Mouse (Mus musculus) liver, embryonic 12.5 days (tissue): ENCODE measurements around the gene Mpp2. TPM values are rescaled to one million over a fixed set of nuclear protein-coding genes. Genes with fewer than 3 reads are reported as not detected.

Experiments
- ATAC-seq: fragments of 200-750 bp; cut with Nextera tagmentation; 2 replicates; pipeline ENCODE4 v1.8.0; 2017; ENCODE audit warnings: moderate number of reproducible peaks, mild to moderate bottlenecking, moderate library complexity
- H3K27ac ChIP-seq: fragments of 300-500 bp; sonication (generic); 2 replicates; pipeline ENCODE4 v1.5.1; 2016; ENCODE audit warnings: mild to moderate bottlenecking
- H3K27me3 ChIP-seq: fragments of 300-500 bp; sonication (generic); replicated peaks from 2 replicates; pipeline ENCODE4 v1.6.1; 2016; ENCODE audit warnings: mild to moderate bottlenecking, moderate library complexity
- H3K36me3 ChIP-seq: fragments of 300-500 bp; sonication (generic); 2 replicates; pipeline ENCODE4 v1.6.1; 2016; ENCODE audit warnings: mild to moderate bottlenecking, moderate library complexity
- H3K4me1 ChIP-seq: fragments of 300-500 bp; sonication (generic); 2 replicates; pipeline ENCODE4 v1.6.1; 2016
- H3K4me2 ChIP-seq: fragments of 300-500 bp; sonication (generic); 2 replicates; pipeline ENCODE4 v1.6.1; 2016; ENCODE audit warnings: mild to moderate bottlenecking, moderate library complexity
- H3K4me3 ChIP-seq: fragments of 300-500 bp; sonication (generic); 2 replicates; pipeline ENCODE4 v1.5.1; 2016; ENCODE audit warnings: mild to moderate bottlenecking, moderate library complexity
- H3K9ac ChIP-seq: fragments of 300-500 bp; sonication (generic); 2 replicates; pipeline ENCODE4 v1.6.1; 2016; ENCODE audit warnings: mild to moderate bottlenecking, moderate library complexity
- H3K9me3 ChIP-seq: fragments of 300-500 bp; sonication (generic); replicated peaks from 2 replicates; pipeline ENCODE4 v1.6.1; 2016; ENCODE audit warnings: mild to moderate bottlenecking, moderate library complexity
- WGBS: fragments of 180-500 bp; shearing (Covaris S2); methylation state at CpG from one replicate; pipeline ENCODE4 v1.1.7; 2016; ENCODE audit not compliant: insufficient replicate concordance; 5-methylcytosine and 5-hydroxymethylcytosine counted together
- polyA plus RNA-seq: library from polyadenylated mRNA; unstranded; fragments of >200 nt; fragmentation: Nextera tagmentation; extraction: Ambion mirVana; gene quantifications from 2 replicates; pipeline ENCODE4 v1.2.1, GENCODE M21; 2016

The Mpp2 gene
- polyA plus RNA-seq, 1 experiment from 2014 or later, result 15.1 TPM

- Histone ChIP-seq H3K36me3 (no peaks in the 10 kb centered on the region), H3K4me1 (0 out of 2 replicates have a peak, but pooled peaks cover 4% of the 10 kb centered on the region), H3K9ac (no peak overlapping the region), H3K27ac (no peak overlapping the region), H3K4me2 (no peak overlapping the region), H3K9me3 (peaks cover 11% of the 10 kb centered on the region; the same call in 1 of the 2 replicates), H3K27me3 (peaks cover 17% of the 10 kb centered on the region), H3K4me3 (no peak overlapping the region)
- WGBS, result 72% methylated on average over 6 of the region's 6 CpGs
- no peak for ATAC-seq
Measured at GRCm38 (mm10) chr11:102043381-102043780, 44.9 kb downstream of the Mpp2 start.

GRCm38 (mm10) chr11:102042971-102043370 lies 45.3 kb downstream of the Mpp2 start:
- Histone ChIP-seq H3K36me3 (no peaks in the 10 kb centered on the region), H3K27ac (no peak overlapping the region), H3K27me3 (peaks cover 21% of the 10 kb centered on the region), H3K9ac (no peak overlapping the region), H3K4me3 (no peak overlapping the region), H3K4me2 (no peak overlapping the region), H3K4me1 (0 out of 2 replicates have a peak, but pooled peaks cover 4% of the 10 kb centered on the region), H3K9me3 (peaks cover 11% of the 10 kb centered on the region; the same call in 1 of the 2 replicates)
- no peak for ATAC-seq
- WGBS, result 76% methylated on average over 13 of the region's 14 CpGs

- H3K27ac ChIP-seq, result no peak within 1 kb of the TSS
- no peak within 1 kb of the TSS for H3K9ac ChIP-seq
- 0 out of 2 replicates have a peak, but pooled peaks cover 4% of the 10 kb centered on the region for H3K4me1 ChIP-seq
- no peak for ATAC-seq
- no peak within 1 kb of the TSS for H3K4me3 ChIP-seq
- H3K27me3 ChIP-seq, result peaks cover 17% of the 10 kb centered on the region
- no peaks in the 10 kb centered on the region for H3K36me3 ChIP-seq
- 20% methylated on average over 5 of the region's 5 CpGs for WGBS
- H3K4me2 ChIP-seq, result no peak within 1 kb of the TSS
- peaks cover 11% of the 10 kb centered on the region; the same call in 1 of the 2 replicates for H3K9me3 ChIP-seq
Measured at GRCm38 (mm10) chr11:102041350-102041949, 46.9 kb downstream of the Mpp2 start, which contains the start of gene Cd300lg. Gene Cd300lg, plus strand, starts transcription at chr11:102041509.

GRCm38 (mm10) chr11:102040646-102041045 lies 47.7 kb downstream of the Mpp2 start:
- Histone ChIP-seq H3K27me3 (peaks cover 17% of the 10 kb centered on the region), H3K4me3 (no peak overlapping the region), H3K4me2 (no peak overlapping the region), H3K4me1 (0 out of 2 replicates have a peak, but pooled peaks cover 4% of the 10 kb centered on the region), H3K9ac (no peak overlapping the region), H3K27ac (no peak overlapping the region), H3K9me3 (peaks cover 5% of the 10 kb centered on the region; the same call in 1 of the 2 replicates), H3K36me3 (no peaks in the 10 kb centered on the region)
- ATAC-seq, result no peak
- 61% methylated on average over 4 of the region's 4 CpGs for WGBS

- peaks cover 17% of the 10 kb centered on the region for H3K27me3 ChIP-seq
- H3K4me2 ChIP-seq, result no peak overlapping the region
- H3K9me3 ChIP-seq, result 0 out of 2 replicates have a peak, but pooled peaks cover 3% of the 10 kb centered on the region
- H3K9ac ChIP-seq, result no peak overlapping the region
- H3K4me3 ChIP-seq, result no peak overlapping the region
- WGBS, result 1% methylated on average over 9 of the region's 9 CpGs
- peak; percentile 46; the same call in 1 of the 2 replicates for ATAC-seq
- H3K4me1 ChIP-seq, result 0 out of 2 replicates have a peak, but pooled peaks cover 4% of the 10 kb centered on the region
- no peak overlapping the region for H3K27ac ChIP-seq
- H3K36me3 ChIP-seq, result no peaks in the 10 kb centered on the region
Measured at GRCm38 (mm10) chr11:102040138-102040524, 48.2 kb downstream of the Mpp2 start.

GRCm38 (mm10) chr11:102039487-102040137 lies 48.7 kb downstream of the Mpp2 start:
- H3K36me3 ChIP-seq, result no peaks in the 10 kb centered on the region
- H3K27ac ChIP-seq, result no peak overlapping the region
- H3K4me1 ChIP-seq, result 0 out of 2 replicates have a peak, but pooled peaks cover 4% of the 10 kb centered on the region
- no peak overlapping the region for H3K4me2 ChIP-seq
- H3K9ac ChIP-seq, result no peak overlapping the region
- H3K27me3 ChIP-seq, result peaks cover 15% of the 10 kb centered on the region
- WGBS, result 70% methylated on average over 13 of the region's 13 CpGs
- H3K9me3 ChIP-seq, result 0 out of 2 replicates have a peak, but pooled peaks cover 3% of the 10 kb centered on the region
- no peak overlapping the region for H3K4me3 ChIP-seq
- no peak for ATAC-seq

- 76% methylated on average over 6 of the region's 6 CpGs for WGBS
- Histone ChIP-seq H3K9ac (no peak overlapping the region), H3K4me3 (no peak overlapping the region), H3K4me2 (no peak overlapping the region), H3K9me3 (0 out of 2 replicates have a peak, but pooled peaks cover 3% of the 10 kb centered on the region), H3K4me1 (0 out of 2 replicates have a peak, but pooled peaks cover 4% of the 10 kb centered on the region), H3K27me3 (peaks cover 17% of the 10 kb centered on the region), H3K27ac (no peak overlapping the region), H3K36me3 (no peaks in the 10 kb centered on the region)
- no peak for ATAC-seq
Measured at GRCm38 (mm10) chr11:102037789-102038188, 50.5 kb downstream of the Mpp2 start.

GRCm38 (mm10) chr11:102036336-102036735 lies 52.0 kb downstream of the Mpp2 start:
- Histone ChIP-seq H3K9ac (no peak overlapping the region), H3K4me3 (no peak overlapping the region), H3K27ac (no peak overlapping the region), H3K27me3 (peaks cover 20% of the 10 kb centered on the region), H3K4me2 (no peak overlapping the region), H3K4me1 (0 out of 2 replicates have a peak, but pooled peaks cover 2% of the 10 kb centered on the region), H3K9me3 (0 out of 2 replicates have a peak, but pooled peaks cover 3% of the 10 kb centered on the region), H3K36me3 (no peaks in the 10 kb centered on the region)
- 50% methylated on average over 7 of the region's 7 CpGs for WGBS
- no peak for ATAC-seq

GRCm38 (mm10) chr11:102035456-102035960 lies 52.8 kb downstream of the Mpp2 start:
- Histone ChIP-seq H3K27me3 (peaks cover 20% of the 10 kb centered on the region), H3K4me2 (no peak overlapping the region), H3K27ac (no peak overlapping the region), H3K9ac (no peak overlapping the region), H3K4me3 (no peak overlapping the region), H3K4me1 (0 out of 2 replicates have a peak, but pooled peaks cover under 1% of the 10 kb centered on the region), H3K9me3 (0 out of 2 replicates have a peak, but pooled peaks cover under 1% of the 10 kb centered on the region), H3K36me3 (no peaks in the 10 kb centered on the region)
- whole genome bisulfite sequencing, result 67% methylated on average over 5 of the region's 5 CpGs
- ATAC-seq, result no peak

- H3K27me3 ChIP-seq, result peaks cover 20% of the 10 kb centered on the region
- WGBS, result 65% methylated on average over 8 of the region's 8 CpGs
- no peaks in the 10 kb centered on the region for H3K9me3 ChIP-seq
- no peak for ATAC-seq
- no peak overlapping the region for H3K9ac ChIP-seq
- no peak overlapping the region for H3K27ac ChIP-seq
- H3K4me2 ChIP-seq, result no peak overlapping the region
- H3K4me1 ChIP-seq, result 0 out of 2 replicates have a peak, but pooled peaks cover 7% of the 10 kb centered on the region
- H3K36me3 ChIP-seq, result no peaks in the 10 kb centered on the region
- no peak overlapping the region for H3K4me3 ChIP-seq
Measured at GRCm38 (mm10) chr11:102034887-102035286, 53.4 kb downstream of the Mpp2 start.

GRCm38 (mm10) chr11:102033055-102033591 lies 55.2 kb downstream of the Mpp2 start:
- Histone ChIP-seq H3K4me2 (no peak overlapping the region), H3K9ac (no peak overlapping the region), H3K27ac (no peak overlapping the region), H3K27me3 (peaks cover 15% of the 10 kb centered on the region), H3K4me1 (peaks cover 19% of the 10 kb centered on the region), H3K36me3 (no peaks in the 10 kb centered on the region), H3K4me3 (no peak overlapping the region), H3K9me3 (no peaks in the 10 kb centered on the region)
- 75% methylated on average over 12 of the region's 12 CpGs for WGBS
- no peak for ATAC-seq
